Comparison of ENCODE assay signal across 28 mouse cellular contexts in genomic region chr1:136909494-136910037, GRCm38 (mm10). TPM values are rescaled to one million over a fixed set of nuclear protein-coding genes. Genes with fewer than 3 reads are reported as not detected.
DNase-seq lines count a peak whose midpoint lies in the region; ATAC-seq and TF ChIP-seq lines count a peak whose summit lies in the region.
"Had no signal": no experiment of that assay in that cellular context is flagged by ENCODE, and none has a peak within 500 bp of the region (broad histone marks: within the 10 kb centered on the region; RNA-seq: fewer than 3 reads in every experiment).

No protein-coding gene starts in this region.

- no peaks in the 10 kb centered on the region for H3K4me1 ChIP-seq in forebrain, embryonic 11.5 days (replicated peaks; ENCODE audit: control insufficient read depth, insufficient read depth, low read length)
- H3K4me1 ChIP-seq in forebrain, embryonic 16.5 days (replicated peaks; ENCODE audit: control insufficient read depth, insufficient read depth, low read length): no peaks in the 10 kb centered on the region
- H3K4me1 ChIP-seq in forebrain, embryonic 14.5 days (ENCODE audit: control insufficient read depth, insufficient read depth, low read length): no peaks in the 10 kb centered on the region
- no peaks in the 10 kb centered on the region for H3K4me1 ChIP-seq in forebrain, postnatal 0 days (ENCODE audit: insufficient read depth)
- H3K4me1 ChIP-seq: embryonic facial prominence, embryonic 13.5 days; heart, embryonic 10.5 days; heart, embryonic 13.5 days had no signal

- H3K27me3 ChIP-seq in forebrain, embryonic 11.5 days (ENCODE audit: control insufficient read depth, insufficient read depth, low read length): peaks cover 14% of the 10 kb centered on the region
- H3K27me3 ChIP-seq in forebrain, embryonic 16.5 days (replicated peaks; ENCODE audit: control insufficient read depth, insufficient read depth, low read length): peaks cover 15% of the 10 kb centered on the region
- H3K27me3 ChIP-seq in forebrain, embryonic 14.5 days (replicated peaks; ENCODE audit: control insufficient read depth, insufficient read depth, low read length): peaks cover 24% of the 10 kb centered on the region
- 0 out of 2 replicates have a peak, but pooled peaks cover 5% of the 10 kb centered on the region for H3K27me3 ChIP-seq in forebrain, postnatal 0 days (ENCODE audit: insufficient read depth, low read length)
- H3K27me3 ChIP-seq: CH12.LX; embryonic facial prominence, embryonic 13.5 days; heart, embryonic 13.5 days had no signal

- no peak for TF ChIP-seq CTCF in forebrain, postnatal 0 days (IDR thresholded peaks at IDR 0.05; ENCODE audit: low read depth)
- TF ChIP-seq CTCF in brain, embryonic 14.5 days (IDR thresholded peaks at IDR 0.05; ENCODE audit: borderline replicate concordance, extremely low read depth, insufficient read depth, insufficient read length): no peak

- no peak overlapping the region for H3K4me2 ChIP-seq in forebrain, embryonic 11.5 days (ENCODE audit: low read depth, low read length, severe bottlenecking)
- no peak overlapping the region for H3K4me2 ChIP-seq in forebrain, embryonic 16.5 days (ENCODE audit: low read length)
- H3K4me2 ChIP-seq in forebrain, embryonic 14.5 days (ENCODE audit: low read length): no peak overlapping the region
- no peak overlapping the region for H3K4me2 ChIP-seq in forebrain, postnatal 0 days (ENCODE audit: low read depth)
- H3K4me2 ChIP-seq: embryonic facial prominence, embryonic 13.5 days; heart, embryonic 13.5 days; hindbrain, embryonic 14.5 days had no signal

- 61% methylated on average over 6 of the region's 6 CpGs for WGBS in forebrain, embryonic 11.5 days
- WGBS in forebrain, embryonic 16.5 days: 35% methylated on average over 6 of the region's 6 CpGs
- 28% methylated on average over 6 of the region's 6 CpGs for WGBS in forebrain, embryonic 14.5 days
- 37% methylated on average over 6 of the region's 6 CpGs for WGBS in forebrain, postnatal 0 days

- no peak overlapping the region for H3K9ac ChIP-seq in forebrain, embryonic 11.5 days (ENCODE audit: low read length)
- no peak overlapping the region for H3K9ac ChIP-seq in forebrain, embryonic 16.5 days (replicated peaks; ENCODE audit: low read depth, low read length)
- H3K9ac ChIP-seq in forebrain, embryonic 14.5 days (ENCODE audit: low read length): no peak overlapping the region
- no peak overlapping the region for H3K9ac ChIP-seq in forebrain, postnatal 0 days
- H3K9ac ChIP-seq: embryonic facial prominence, embryonic 13.5 days; heart, embryonic 13.5 days; hindbrain, embryonic 14.5 days had no signal

- peak; percentile 49 for ATAC-seq in forebrain, embryonic 11.5 days (replicated peaks; ENCODE audit: low FRiP score)
- ATAC-seq in forebrain, embryonic 16.5 days: no peak
- ATAC-seq in forebrain, embryonic 14.5 days: peak; percentile 71
- no peak for ATAC-seq in forebrain, postnatal 0 days
- ATAC-seq: hindbrain, postnatal 0 days; inflammation-experienced regulatory T-cells, adult 6 months had no signal

- no peak overlapping the region for H3K27ac ChIP-seq in forebrain, embryonic 11.5 days (ENCODE audit: low read depth, low read length)
- no peak overlapping the region for H3K27ac ChIP-seq in forebrain, embryonic 16.5 days (ENCODE audit: low read length)
- no peak overlapping the region for H3K27ac ChIP-seq in forebrain, embryonic 14.5 days (ENCODE audit: low read depth, low read length)
- H3K27ac ChIP-seq in forebrain, postnatal 0 days (ENCODE audit: low read depth, low read length): no peak overlapping the region
- H3K27ac ChIP-seq: embryonic facial prominence, embryonic 13.5 days; heart, adult 2 months; heart, embryonic 10.5 days; heart, embryonic 13.5 days; hindbrain, embryonic 14.5 days; hindbrain, postnatal 0 days had no signal

- no peaks in the 10 kb centered on the region for H3K9me3 ChIP-seq in forebrain, embryonic 11.5 days (ENCODE audit: control insufficient read depth, low read length)
- no peaks in the 10 kb centered on the region for H3K9me3 ChIP-seq in forebrain, embryonic 16.5 days (ENCODE audit: control insufficient read depth, low read length)
- no peaks in the 10 kb centered on the region for H3K9me3 ChIP-seq in forebrain, embryonic 14.5 days (replicated peaks; ENCODE audit: control insufficient read depth, low read length)
- no peaks in the 10 kb centered on the region for H3K9me3 ChIP-seq in forebrain, postnatal 0 days (ENCODE audit: low read length)
- H3K9me3 ChIP-seq: embryonic facial prominence, embryonic 13.5 days; heart, embryonic 10.5 days; heart, embryonic 13.5 days had no signal

- TF ChIP-seq POLR2A in brain, embryonic 14.5 days (IDR thresholded peaks at IDR 0.05; ENCODE audit: borderline replicate concordance, extremely low read depth, insufficient read depth, insufficient read length, poor library complexity, severe bottlenecking): no peak

- no peak for DNase-seq in forebrain, embryonic 11.5 days (ENCODE audit: low spot score)
- peak; percentile 64 for DNase-seq in forebrain, embryonic 14.5 days (ENCODE audit: low spot score)
- DNase-seq in forebrain, postnatal 0 days: no peak
- peak; percentile 69 for DNase-seq in brain, embryonic 14.5 days (ENCODE audit: low read depth)
- peak; percentile 77 for DNase-seq in retina, postnatal 1 day
- DNase-seq in lung, postnatal 14 days: no peak
- DNase-seq: adrenal gland, adult 2 months; adrenal gland, postnatal 14 days; B cell, adult 2 months; cerebellum, adult 11-12 months; cerebellum, adult 8-10 months; cerebellum, postnatal 14 days; gastrocnemius, postnatal 10 days; gastrocnemius, postnatal 36 days; heart, adult 2 months; heart, postnatal 14 days; heart, postnatal 4 days; kidney, adult 18-20 months had no signal

- H3K36me3 ChIP-seq in forebrain, embryonic 11.5 days (ENCODE audit: control insufficient read depth, insufficient read depth, low read length): no peaks in the 10 kb centered on the region
- H3K36me3 ChIP-seq in forebrain, embryonic 16.5 days (ENCODE audit: control insufficient read depth, insufficient read depth): no peaks in the 10 kb centered on the region
- H3K36me3 ChIP-seq in forebrain, embryonic 14.5 days (ENCODE audit: control insufficient read depth, insufficient read depth, low read length): no peaks in the 10 kb centered on the region
- no peaks in the 10 kb centered on the region for H3K36me3 ChIP-seq in forebrain, postnatal 0 days (ENCODE audit: insufficient read depth)
- H3K36me3 ChIP-seq: embryonic facial prominence, embryonic 13.5 days; G1E; heart, embryonic 10.5 days; heart, embryonic 13.5 days had no signal

- H3K4me3 ChIP-seq in forebrain, embryonic 11.5 days (ENCODE audit: low read depth, low read length): no peak overlapping the region
- H3K4me3 ChIP-seq in forebrain, embryonic 16.5 days (replicated peaks; ENCODE audit: low read length): no peak overlapping the region
- no peak overlapping the region for H3K4me3 ChIP-seq in forebrain, embryonic 14.5 days (ENCODE audit: low read depth, low read length)
- no peak overlapping the region for H3K4me3 ChIP-seq in forebrain, postnatal 0 days (ENCODE audit: low read depth, low read length)
- H3K4me3 ChIP-seq: embryonic facial prominence, embryonic 13.5 days; heart, adult 2 months; heart, embryonic 10.5 days; heart, embryonic 13.5 days had no signal

RNA-seq across cellular contexts. Expression of gene Nr5a2, which starts 50.7 kb away (rescaled TPM):
- polyA plus RNA-seq in forebrain, embryonic 11.5 days (2014; fragmentation: Nextera tagmentation; extraction: Ambion mirVana): 0.08 and 0.33 TPM in 2 replicates
- 0.21 and 0.23 TPM in 2 replicates for polyA plus RNA-seq in forebrain, embryonic 16.5 days (2015; fragmentation: Nextera tagmentation; extraction: Ambion mirVana)
- polyA plus RNA-seq in forebrain, embryonic 14.5 days (2014; fragmentation: Nextera tagmentation; extraction: Ambion mirVana): 0.17 and 0.30 TPM in 2 replicates
- total RNA-seq in forebrain, postnatal 0 days (2014; rRNA removed): 0.54 and 0.57 TPM in 2 replicates
- polyA plus RNA-seq in forebrain, postnatal 0 days (2015; fragmentation: Nextera tagmentation; extraction: Ambion mirVana): 0.13 TPM in 2 replicates
- polyA plus RNA-seq in brain, embryonic 14.5 days (2012; rRNA removed): 1.2 and 2.3 TPM in 2 replicates
- total RNA-seq: granulocyte monocyte progenitor cell, adult 5-6 weeks had no signal
- polyA plus RNA-seq: G1E; inflammation-experienced regulatory T-cells, adult 6 months had no signal

Comparison
In these comparisons a context has a peak if more than half of its experiments do, and no peak if none do; other contexts are left out.
1. ATAC-seq: peak in forebrain, embryonic 11.5 days (single experiment) and forebrain, embryonic 14.5 days (single experiment); none in forebrain, embryonic 16.5 days (single experiment) and forebrain, postnatal 0 days (single experiment).
2. DNase-seq: peak in forebrain, embryonic 14.5 days (single experiment), brain, embryonic 14.5 days (single experiment) and retina, postnatal 1 day (single experiment); none in forebrain, embryonic 11.5 days (single experiment), forebrain, postnatal 0 days (single experiment) and lung, postnatal 14 days (single experiment).